Mouse (Mus musculus) limb, embryonic 14.5 days (tissue): ENCODE data around the gene Vtn. TPM values are rescaled to one million over a fixed set of nuclear protein-coding genes. Genes with fewer than 3 reads are reported as not detected.
"Not testable (repeated sequence)": the region's sequence is repeated elsewhere in the genome, so short reads cannot be mapped to it uniquely, and the experiment has no call there.

Experiments
- ATAC-seq: fragments of 200-750 bp; cut with Nextera tagmentation; 2 replicates; pipeline ENCODE4 v1.8.0; 2017; ENCODE audit warnings: low read depth, moderate number of reproducible peaks, moderate TSS enrichment; ENCODE audit not compliant: low FRiP score
- DNase-seq: peaks from one replicate; pipeline ENCODE4 v3.0.0-alpha.2; 2015; ENCODE audit warnings: low spot score
- H3K27ac ChIP-seq: fragments of 300-500 bp; sonication (generic); replicated peaks from 2 replicates; pipeline ENCODE4 v1.5.1; 2014; ENCODE audit warnings: low read depth, mild to moderate bottlenecking, low read length, moderate library complexity, mixed read lengths
- H3K27me3 ChIP-seq: fragments of 300-500 bp; sonication (generic); 2 replicates; pipeline ENCODE4 v1.6.1; 2014; ENCODE audit warnings: low read length, mixed read lengths; ENCODE audit not compliant: control insufficient read depth, insufficient read depth
- H3K36me3 ChIP-seq: fragments of 300-500 bp; sonication (generic); 2 replicates; pipeline ENCODE4 v1.6.1; 2014; ENCODE audit warnings: mild to moderate bottlenecking, low read length, moderate library complexity, mixed read lengths; ENCODE audit not compliant: control insufficient read depth, insufficient read depth
- H3K4me1 ChIP-seq: fragments of 300-500 bp; sonication (generic); 2 replicates; pipeline ENCODE4 v1.6.1; 2014; ENCODE audit warnings: antibody characterized with exemption, low read length, mixed read lengths; ENCODE audit not compliant: control insufficient read depth, insufficient read depth
- H3K4me2 ChIP-seq: fragments of 300-500 bp; sonication (generic); replicated peaks from 2 replicates; pipeline ENCODE4 v1.6.1; 2014; ENCODE audit warnings: low read depth, mild to moderate bottlenecking, low read length, moderate library complexity; ENCODE audit not compliant: severe bottlenecking
- H3K4me3 ChIP-seq: fragments of 300-500 bp; sonication (generic); replicated peaks from 2 replicates; pipeline ENCODE4 v1.5.1; 2014; ENCODE audit warnings: low read length
- H3K9ac ChIP-seq: fragments of 300-500 bp; sonication (generic); 2 replicates; pipeline ENCODE4 v1.6.1; 2014; ENCODE audit warnings: mild to moderate bottlenecking, low read depth, low read length, moderate library complexity; ENCODE audit not compliant: severe bottlenecking
- H3K9me3 ChIP-seq: fragments of 300-500 bp; sonication (generic); 2 replicates; pipeline ENCODE4 v1.6.1; 2016; ENCODE audit warnings: low read length; ENCODE audit not compliant: control insufficient read depth
- POLR2A ChIP-seq: fragments of 200-500 bp; IDR thresholded peaks from 2 replicates; pipeline ENCODE4 v1.8.0; 2012; ENCODE audit warnings: inconsistent platforms, mild to moderate bottlenecking, moderate library complexity, borderline replicate concordance; ENCODE audit not compliant: insufficient read depth, insufficient read length; ENCODE audit errors: extremely low read depth
- WGBS: fragments of 180-500 bp; shearing (Covaris S2); extraction: QIAGEN DNeasy Blood & Tissue Kit; methylation state at CpG from one replicate; pipeline ENCODE4 v1.1.7; 2014; 5-methylcytosine and 5-hydroxymethylcytosine counted together
- polyA plus RNA-seq, 2 experiments: library from polyadenylated mRNA; depleted of rRNA in 1 of 2; stranded (reverse) in 1 of 2; unstranded in 1 of 2; fragments of >200 nt; fragmentation: Nextera tagmentation in 1 of 2; extraction: Ambion mirVana in 1 of 2; gene quantifications; 2 replicates each; pipeline versions ENCODE4 v1.2.1 to v1.2.3; 2012 to 2014

Gene Vtn
- polyA plus RNA-seq, 2 experiments, result 0.41 to 1.3 TPM

DNA sequence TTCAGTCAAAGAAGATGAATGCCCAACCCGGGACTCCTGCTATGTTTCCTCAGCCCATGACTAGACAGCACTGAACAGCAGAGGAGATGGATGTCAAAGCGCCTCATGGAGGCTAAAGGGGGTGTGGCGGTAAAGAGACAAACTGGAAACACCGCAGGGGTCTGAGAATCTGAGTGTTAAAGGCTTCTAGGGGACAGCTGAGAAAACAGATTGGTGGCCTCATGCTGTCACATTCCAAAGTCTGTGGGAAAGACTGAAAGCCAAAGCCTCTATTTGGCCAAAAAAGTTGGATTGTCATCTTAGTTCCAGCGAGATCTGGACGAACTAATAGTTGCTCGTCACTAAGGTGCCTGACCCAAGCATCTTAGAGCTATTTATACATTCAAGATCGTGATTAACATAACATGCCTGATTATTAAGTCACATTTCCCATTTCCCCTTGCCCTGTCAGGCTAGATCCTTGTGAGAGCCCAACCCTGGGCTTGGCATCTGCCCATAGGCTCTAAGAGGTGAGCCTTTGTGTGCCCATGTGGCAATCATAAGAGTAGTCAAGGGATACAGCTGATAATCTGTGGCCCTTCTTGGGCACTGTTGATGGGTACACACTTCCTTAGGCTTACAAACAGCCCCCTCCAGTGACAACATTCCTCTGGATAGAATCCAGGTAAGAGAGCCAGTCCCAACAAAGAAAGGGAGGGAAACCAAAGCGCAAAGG, 24.5 kb downstream of the Vtn start:
- Histone ChIP-seq H3K4me1 (no peaks in the 10 kb centered on the region), H3K9ac (no peak overlapping the region), H3K27ac (no peak overlapping the region), H3K4me3 (no peak overlapping the region), H3K4me2 (no peak overlapping the region), H3K9me3 (no peaks in the 10 kb centered on the region), H3K36me3 (peaks cover 97% of the 10 kb centered on the region), H3K27me3 (no peaks in the 10 kb centered on the region)
- ATAC-seq (no peak), DNase-seq (no peak)
- WGBS, result 91% methylated on average over 9 of the region's 9 CpGs
- TF ChIP-seq POLR2A, result no peak

DNA sequence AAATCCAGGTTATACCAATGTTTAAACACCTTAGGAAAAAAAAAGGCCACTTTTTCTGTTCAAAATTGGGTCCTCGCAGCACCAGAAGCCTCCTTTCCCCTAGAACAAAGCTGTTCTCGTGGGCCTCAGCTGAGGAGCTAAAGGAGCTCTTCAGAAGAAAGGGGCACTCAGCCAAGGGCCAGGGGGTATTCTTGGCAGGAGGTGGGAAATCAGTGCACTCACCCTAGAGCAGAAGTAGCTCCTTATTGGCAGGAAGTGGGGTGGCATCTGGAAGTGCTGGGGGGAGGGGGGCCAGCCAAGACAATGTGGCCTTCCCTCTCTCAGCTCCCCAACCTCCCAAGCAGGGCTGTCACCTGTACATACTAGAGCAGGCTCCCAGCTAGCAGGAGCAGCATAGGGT, 25.9 kb downstream of the Vtn start:
- H3K4me3 ChIP-seq, result no peak overlapping the region
- no peak for DNase-seq
- no peak overlapping the region for H3K4me2 ChIP-seq
- no peak overlapping the region for H3K9ac ChIP-seq
- H3K36me3 ChIP-seq, result peaks cover 96% of the 10 kb centered on the region
- ATAC-seq, result no peak
- TF ChIP-seq POLR2A, result no peak
- no peaks in the 10 kb centered on the region for H3K9me3 ChIP-seq
- 83% methylated on average over 2 of the region's 2 CpGs for WGBS
- H3K4me1 ChIP-seq, result no peaks in the 10 kb centered on the region
- no peak overlapping the region for H3K27ac ChIP-seq
- no peaks in the 10 kb centered on the region for H3K27me3 ChIP-seq

DNA sequence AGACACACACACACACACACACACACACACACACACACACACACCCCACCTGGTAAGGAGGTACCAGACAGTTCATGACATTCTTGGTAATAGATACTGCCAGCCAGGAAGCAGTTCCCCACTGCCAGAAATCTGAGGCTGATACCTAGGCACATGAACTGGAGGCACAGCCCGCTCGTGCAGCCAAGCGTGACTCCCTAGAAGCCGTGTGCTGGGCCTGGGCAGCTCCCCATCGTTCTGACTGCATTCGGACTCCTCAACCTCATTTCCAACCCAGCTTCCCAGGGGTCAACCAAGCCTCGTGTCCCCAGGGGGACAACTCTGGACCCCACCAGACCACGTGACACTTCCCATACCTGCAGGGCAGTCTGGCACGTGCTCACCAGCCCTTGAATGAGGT, 29.8 kb downstream of the Vtn start:
- Histone ChIP-seq H3K27ac (no peak overlapping the region), H3K9ac (no peak overlapping the region), H3K27me3 (no peaks in the 10 kb centered on the region), H3K36me3 (peaks cover 73% of the 10 kb centered on the region), H3K9me3 (no peaks in the 10 kb centered on the region), H3K4me3 (no peak overlapping the region), H3K4me2 (no peak overlapping the region), H3K4me1 (no peaks in the 10 kb centered on the region)
- ATAC-seq (no peak), DNase-seq (no peak)
- TF ChIP-seq POLR2A, result no peak
- 92% methylated on average over 9 of the region's 9 CpGs for WGBS

DNA sequence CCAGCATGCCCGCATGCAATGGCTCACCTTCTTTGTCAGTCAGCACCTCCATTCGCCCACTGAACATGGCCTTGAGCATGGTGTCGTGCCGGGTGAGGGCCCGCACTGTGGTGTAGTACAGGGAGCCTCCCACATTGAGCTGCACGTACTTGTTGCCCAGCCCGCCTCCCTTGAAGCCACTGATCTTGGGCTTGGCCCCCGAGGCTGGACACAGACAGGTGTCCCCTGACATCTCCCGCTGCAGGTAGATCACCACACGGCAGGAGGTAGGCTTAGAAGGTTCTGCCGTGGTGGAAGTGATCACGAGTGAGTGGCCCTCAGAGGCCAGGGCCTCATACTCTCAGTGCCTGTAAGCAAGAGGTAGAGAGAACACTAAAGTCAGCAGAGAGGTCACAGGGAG, 31.1 kb downstream of the Vtn start:
- Histone ChIP-seq H3K4me3 (no peak overlapping the region), H3K9ac (no peak overlapping the region), H3K4me1 (peaks cover 5% of the 10 kb centered on the region), H3K9me3 (no peaks in the 10 kb centered on the region), H3K27me3 (no peaks in the 10 kb centered on the region), H3K36me3 (peaks cover 60% of the 10 kb centered on the region), H3K27ac (no peak overlapping the region), H3K4me2 (no peak overlapping the region)
- no peak for DNase-seq
- TF ChIP-seq POLR2A, result no peak
- ATAC-seq, result no peak
- WGBS, result 90% methylated on average over 12 of the region's 12 CpGs

DNA sequence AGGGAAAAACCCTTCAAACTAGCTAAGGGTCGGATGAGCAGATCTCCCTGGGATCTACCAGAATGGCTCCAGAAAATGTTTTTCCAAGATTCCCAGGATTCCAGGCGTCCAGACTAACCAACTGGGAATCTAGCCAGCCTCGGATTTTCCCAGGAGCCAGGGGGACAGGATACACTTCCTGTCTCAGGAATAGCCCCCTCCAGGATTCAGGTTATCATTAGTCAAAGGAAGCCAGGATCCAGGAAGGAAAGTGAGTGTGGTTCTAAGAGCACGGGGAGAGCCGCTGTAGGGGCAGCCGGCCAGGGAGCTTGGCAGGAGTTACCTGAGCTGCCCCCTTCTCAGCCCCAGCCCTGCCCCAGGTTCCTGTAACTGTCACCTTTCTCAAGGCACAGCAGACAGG, 32.2 kb downstream of the Vtn start:
- H3K4me3 ChIP-seq, result no peak overlapping the region
- H3K9me3 ChIP-seq, result no peaks in the 10 kb centered on the region
- DNase-seq (no peak), ATAC-seq (no peak)
- WGBS, result 74% methylated on average over 6 of the region's 6 CpGs
- H3K27me3 ChIP-seq, result no peaks in the 10 kb centered on the region
- peaks cover 7% of the 10 kb centered on the region for H3K4me1 ChIP-seq
- TF ChIP-seq POLR2A, result no peak
- no peak overlapping the region for H3K9ac ChIP-seq
- no peak overlapping the region for H3K27ac ChIP-seq
- H3K4me2 ChIP-seq, result no peak overlapping the region
- peaks cover 50% of the 10 kb centered on the region for H3K36me3 ChIP-seq

DNA sequence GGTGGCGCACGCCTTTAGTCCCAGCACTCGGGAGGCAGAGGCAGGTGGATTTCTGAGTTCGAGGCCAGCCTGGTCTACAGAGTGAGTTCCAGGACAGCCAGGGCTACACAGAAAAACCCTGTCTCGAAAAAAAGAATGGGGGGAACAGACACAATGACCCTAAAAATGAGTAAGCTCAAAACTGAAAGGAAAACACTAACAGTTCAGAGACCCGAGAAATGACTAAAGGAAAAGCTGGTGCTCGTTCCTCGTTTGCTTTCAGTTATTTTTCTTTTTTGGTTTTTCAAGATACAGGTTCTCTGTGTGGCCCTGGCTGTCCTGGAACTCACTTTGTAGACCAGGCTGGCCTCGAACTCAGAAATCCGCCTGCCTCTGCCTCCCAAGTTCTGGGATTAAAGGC, 32.6 kb downstream of the Vtn start:
- H3K4me2 ChIP-seq, H3K9ac ChIP-seq, ATAC-seq, H3K27me3 ChIP-seq, H3K4me3 ChIP-seq, DNase-seq, H3K9me3 ChIP-seq, H3K27ac ChIP-seq, H3K4me1 ChIP-seq: not testable (repeated sequence)
- WGBS, result 94% methylated on average over 10 of the region's 10 CpGs
- peaks cover 45% of the 10 kb centered on the region for H3K36me3 ChIP-seq
